Mouse (Mus musculus) neural tube, embryonic 15.5 days (tissue): Measurements from ENCODE around the gene Krt39. TPM values are rescaled to one million over a fixed set of nuclear protein-coding genes. Genes with fewer than 3 reads are reported as not detected.

Experiments used
- ATAC-seq: fragments of 200-750 bp; cut with Nextera tagmentation; 2 replicates; pipeline ENCODE4 v1.8.0; 2017; ENCODE audit warnings: mild to moderate bottlenecking, moderate TSS enrichment, moderate library complexity; ENCODE audit not compliant: low FRiP score
- H3K27ac ChIP-seq: fragments of 300-500 bp; sonication (generic); replicated peaks from 2 replicates; pipeline ENCODE4 v1.5.1; 2015; ENCODE audit warnings: mild to moderate bottlenecking, inconsistent platforms
- H3K27me3 ChIP-seq: fragments of 300-500 bp; sonication (generic); replicated peaks from 2 replicates; pipeline ENCODE4 v1.6.1; 2015; ENCODE audit warnings: inconsistent platforms
- H3K36me3 ChIP-seq: fragments of 300-500 bp; sonication (generic); 2 replicates; pipeline ENCODE4 v1.6.1; 2015; ENCODE audit warnings: inconsistent platforms
- H3K4me1 ChIP-seq: fragments of 300-500 bp; sonication (generic); 2 replicates; pipeline ENCODE4 v1.6.1; 2015; ENCODE audit warnings: inconsistent platforms
- H3K4me2 ChIP-seq: fragments of 300-500 bp; sonication (generic); 2 replicates; pipeline ENCODE4 v1.6.1; 2015; ENCODE audit warnings: inconsistent platforms, mild to moderate bottlenecking, moderate library complexity
- H3K4me3 ChIP-seq: fragments of 300-500 bp; sonication (generic); replicated peaks from 2 replicates; pipeline ENCODE4 v1.5.1; 2015; ENCODE audit warnings: mild to moderate bottlenecking, inconsistent platforms
- H3K9ac ChIP-seq: fragments of 300-500 bp; sonication (generic); replicated peaks from 2 replicates; pipeline ENCODE4 v1.6.1; 2015; ENCODE audit warnings: mild to moderate bottlenecking, inconsistent platforms
- H3K9me3 ChIP-seq: fragments of 300-500 bp; sonication (generic); replicated peaks from 2 replicates; pipeline ENCODE4 v1.6.1; 2016; ENCODE audit warnings: inconsistent platforms
- WGBS: fragments of 180-500 bp; shearing (Covaris S2); methylation state at CpG from one replicate; pipeline ENCODE4 v1.1.7; 2015; ENCODE audit warnings: mixed read lengths; 5-methylcytosine and 5-hydroxymethylcytosine counted together
- polyA plus RNA-seq: library from polyadenylated mRNA; unstranded; fragments of >200 nt; fragmentation: Nextera tagmentation; extraction: Ambion mirVana; gene quantifications from 2 replicates; pipeline ENCODE4 v1.2.1, GENCODE M21; 2015

Gene Krt39
- polyA plus RNA-seq, 1 experiment from 2014 or later, result not detected

GRCm38 (mm10) chr11:99469228-99469627 is 51.9 kb downstream of the Krt39 start:
- Histone ChIP-seq H3K27me3 (no peaks in the 10 kb centered on the region), H3K4me2 (no peak overlapping the region), H3K9ac (no peak overlapping the region), H3K4me3 (no peak overlapping the region), H3K4me1 (0 out of 2 replicates have a peak, but pooled peaks cover 4% of the 10 kb centered on the region), H3K9me3 (no peaks in the 10 kb centered on the region), H3K27ac (no peak overlapping the region), H3K36me3 (no peaks in the 10 kb centered on the region)
- ATAC-seq, result no peak
- WGBS, result 87% methylated on average over 4 of the region's 4 CpGs

- Histone ChIP-seq H3K36me3 (no peaks in the 10 kb centered on the region), H3K27ac (no peak overlapping the region), H3K9ac (no peak overlapping the region), H3K27me3 (no peaks in the 10 kb centered on the region), H3K4me2 (no peak overlapping the region), H3K4me1 (0 out of 2 replicates have a peak, but pooled peaks cover 4% of the 10 kb centered on the region), H3K9me3 (no peaks in the 10 kb centered on the region), H3K4me3 (no peak overlapping the region)
- 86% methylated on average over 11 of the region's 11 CpGs for WGBS
- no peak for ATAC-seq
These were observed 52.6 kb downstream of the Krt39 start for GRCm38 (mm10) chr11:99468566-99468965.

GRCm38 (mm10) chr11:99466316-99466715 is 54.8 kb downstream of the Krt39 start:
- 27% methylated on average over 7 of the region's 7 CpGs for WGBS
- ATAC-seq, result no peak
- Histone ChIP-seq H3K4me3 (no peak overlapping the region), H3K27ac (no peak overlapping the region), H3K9ac (no peak overlapping the region), H3K9me3 (no peaks in the 10 kb centered on the region), H3K4me2 (no peak overlapping the region), H3K27me3 (no peaks in the 10 kb centered on the region), H3K4me1 (0 out of 2 replicates have a peak, but pooled peaks cover 4% of the 10 kb centered on the region), H3K36me3 (no peaks in the 10 kb centered on the region)

- Histone ChIP-seq H3K27ac (no peak overlapping the region), H3K9ac (no peak overlapping the region), H3K9me3 (no peaks in the 10 kb centered on the region), H3K4me2 (no peak overlapping the region), H3K36me3 (no peaks in the 10 kb centered on the region), H3K4me1 (0 out of 2 replicates have a peak, but pooled peaks cover 4% of the 10 kb centered on the region), H3K4me3 (no peak overlapping the region), H3K27me3 (no peaks in the 10 kb centered on the region)
- no peak for ATAC-seq
- WGBS, result 5% methylated on average over 5 of the region's 5 CpGs
These were observed 56.3 kb downstream of the Krt39 start for GRCm38 (mm10) chr11:99464836-99465235.

Other genes with a start within 250 kb of the Krt39 start
- gene Krt24, start 236.1 kb downstream of the Krt39 start, polyA plus RNA-seq, result not detected in 2 replicates
- 0.61 and 0.77 TPM in 2 replicates for gene Krt25, start 198.4 kb downstream of the Krt39 start, polyA plus RNA-seq
- 0.19 and 0.26 TPM in 2 replicates for gene Krt26, start 183.4 kb downstream of the Krt39 start, polyA plus RNA-seq
- gene Krt27, start 170.2 kb downstream of the Krt39 start, polyA plus RNA-seq, result 0.19 and 0.33 TPM in 2 replicates
- gene Krt28, start 146.4 kb downstream of the Krt39 start, polyA plus RNA-seq, result 0.36 and 0.50 TPM in 2 replicates
- 31.6 and 31.8 TPM in 2 replicates for gene Krt10, start 132.0 kb downstream of the Krt39 start, polyA plus RNA-seq
- gene Krt12, start 99.1 kb downstream of the Krt39 start, polyA plus RNA-seq, result 0.11 and 0.12 TPM in 2 replicates
- gene Krt20, start 83.2 kb downstream of the Krt39 start, polyA plus RNA-seq, result 0.08 and 5.4 TPM in 2 replicates
- gene Krt23, start 28.2 kb downstream of the Krt39 start, polyA plus RNA-seq, result 0.15 and 0.93 TPM in 2 replicates
- gene Krt40, start 21.8 kb upstream of the Krt39 start, polyA plus RNA-seq, result not detected in 2 replicates
- not detected in 2 replicates for gene Krtap3-3, start 29.5 kb upstream of the Krt39 start, polyA plus RNA-seq
- not detected in 2 replicates for gene Krtap3-2, start 35.5 kb upstream of the Krt39 start, polyA plus RNA-seq
- not detected in 2 replicates for gene Gm11939, start 38.1 kb upstream of the Krt39 start, polyA plus RNA-seq
- gene Krtap3-1, start 45.3 kb upstream of the Krt39 start, polyA plus RNA-seq, result 0.43 TPM in 1 of 2 replicates, not detected in the other
- gene Krtap1-5, start 59.7 kb upstream of the Krt39 start, polyA plus RNA-seq, result not detected in 2 replicates
- not detected in 2 replicates for gene Krtap1-4, start 62.3 kb upstream of the Krt39 start, polyA plus RNA-seq
- gene Krtap1-3, start 70.0 kb upstream of the Krt39 start, polyA plus RNA-seq, result not detected in 2 replicates
- gene Krtap9-3, start 76.8 kb upstream of the Krt39 start, polyA plus RNA-seq, result not detected in 2 replicates
- not detected in 2 replicates for gene Gm11938, start 82.0 kb upstream of the Krt39 start, polyA plus RNA-seq
- gene Gm11937, start 88.9 kb upstream of the Krt39 start, polyA plus RNA-seq, result not detected in 2 replicates
- gene Krtap2-4, start 93.5 kb upstream of the Krt39 start, polyA plus RNA-seq, result not detected in 2 replicates
- gene Gm11562, start 99.1 kb upstream of the Krt39 start, polyA plus RNA-seq, result not detected in 2 replicates
- gene Krtap4-1, start 106.9 kb upstream of the Krt39 start, polyA plus RNA-seq, result not detected in 2 replicates
- not detected in 2 replicates for gene Krtap4-2, start 113.7 kb upstream of the Krt39 start, polyA plus RNA-seq
- gene Krtap4-7, start 122.8 kb upstream of the Krt39 start, polyA plus RNA-seq, result not detected in 2 replicates
- not detected in 2 replicates for gene Gm11555, start 128.9 kb upstream of the Krt39 start, polyA plus RNA-seq
- gene Gm11563, start 137.6 kb upstream of the Krt39 start, polyA plus RNA-seq, result not detected in 2 replicates
- not detected in 2 replicates for gene Krtap4-6, start 144.6 kb upstream of the Krt39 start, polyA plus RNA-seq
- not detected in 2 replicates for gene Gm14190, start 169.4 kb upstream of the Krt39 start, polyA plus RNA-seq
- gene Gm14180, start 213.0 kb upstream of the Krt39 start, polyA plus RNA-seq, result not detected in 2 replicates